In genomic region chr7:81992131-81993061, GRCm38 (mm10) we compare ENCODE assay signal across 7 mouse cellular contexts. TPM values are rescaled to one million over a fixed set of nuclear protein-coding genes. Genes with fewer than 3 reads are reported as not detected.
A peak's percentile ranks its signal among the peaks of the same experiment; 100 is the strongest.
DNase-seq lines count a peak whose midpoint lies in the region; ATAC-seq lines count a peak whose summit lies in the region.

Bnc1 (minus strand) TSS chr7:81992292.

- WGBS in embryonic facial prominence, embryonic 10.5 days, result under 1% methylated on average over 105 of the region's 105 CpGs
- WGBS in hindbrain, embryonic 13.5 days, result under 1% methylated on average over 97 of the region's 105 CpGs

- no peaks in the 10 kb centered on the region for H3K36me3 ChIP-seq in embryonic facial prominence, embryonic 10.5 days (replicated peaks)
- no peaks in the 10 kb centered on the region for H3K36me3 ChIP-seq in hindbrain, embryonic 13.5 days

- H3K4me2 ChIP-seq in hindbrain, embryonic 13.5 days, result peak within 1 kb of the TSS; percentile 89

- peak within 1 kb of the TSS; percentile 68 for H3K4me3 ChIP-seq in embryonic facial prominence, embryonic 10.5 days
- H3K4me3 ChIP-seq in hindbrain, embryonic 13.5 days, result peak within 1 kb of the TSS; percentile 52

- no peaks in the 10 kb centered on the region for H3K9me3 ChIP-seq in embryonic facial prominence, embryonic 10.5 days
- no peaks in the 10 kb centered on the region for H3K9me3 ChIP-seq in hindbrain, embryonic 13.5 days

- peak within 1 kb of the TSS; percentile 81 for H3K27ac ChIP-seq in embryonic facial prominence, embryonic 10.5 days (replicated peaks)
- no peak within 1 kb of the TSS for H3K27ac ChIP-seq in hindbrain, embryonic 13.5 days

- peaks cover 97% of the 10 kb centered on the region for H3K27me3 ChIP-seq in embryonic facial prominence, embryonic 10.5 days (replicated peaks; ENCODE audit: low read depth, poor library complexity, severe bottlenecking)
- peaks cover 88% of the 10 kb centered on the region for H3K27me3 ChIP-seq in hindbrain, embryonic 13.5 days

- H3K4me1 ChIP-seq in embryonic facial prominence, embryonic 10.5 days, result peaks cover 46% of the 10 kb centered on the region
- peaks cover 20% of the 10 kb centered on the region for H3K4me1 ChIP-seq in hindbrain, embryonic 13.5 days (replicated peaks)

- peak; percentile 8 for DNase-seq in right cerebral cortex, postnatal 4 days
- no peak for DNase-seq in right cerebral cortex, postnatal 14 days
- peak; percentile 69 for DNase-seq in embryonic facial prominence, embryonic 10.5 days (ENCODE audit: low spot score)
- peak; percentile 60 for DNase-seq in mesoderm, embryonic 11.5 days (ENCODE audit: low read depth, low spot score)
- peak; percentile 23 for DNase-seq in urinary bladder, postnatal 36 days (ENCODE audit: low spot score in 2 of 2)
- no peak for DNase-seq in cerebellum, adult 9-10 months

- H3K9ac ChIP-seq in hindbrain, embryonic 13.5 days, result peak within 1 kb of the TSS; percentile 66

- ATAC-seq in hindbrain, embryonic 13.5 days (ENCODE audit: low FRiP score), result peak; percentile 71

RNA-seq across cellular contexts. Expression of gene Bnc1, which starts in this region (rescaled TPM):
- 3.1 and 4.5 TPM in 2 replicates for polyA plus RNA-seq in embryonic facial prominence, embryonic 10.5 days (2016; fragmentation: Nextera tagmentation; extraction: Ambion mirVana)
- polyA plus RNA-seq in hindbrain, embryonic 13.5 days (2015; fragmentation: Nextera tagmentation; extraction: Ambion mirVana), result 0.47 and 0.49 TPM in 2 replicates

Comparison
In these comparisons a context has a peak if more than half of its experiments do, and no peak if none do; other contexts are left out.
1. DNase-seq: peak in right cerebral cortex, postnatal 4 days (single experiment), embryonic facial prominence, embryonic 10.5 days (single experiment), mesoderm, embryonic 11.5 days (single experiment) and urinary bladder, postnatal 36 days (2 of 2); none in right cerebral cortex, postnatal 14 days (single experiment) and cerebellum, adult 9-10 months (single experiment).
2. Peak in ATAC-seq, H3K4me3 ChIP-seq, H3K9ac ChIP-seq and H3K4me2 ChIP-seq in hindbrain, embryonic 13.5 days; RNA of the gene not detected or under 1 TPM.